Mouse (Mus musculus) left cerebral cortex, adult 8-10 months (tissue): ENCODE measurements around the gene Olfr1342. TPM values are rescaled to one million over a fixed set of nuclear protein-coding genes. Genes with fewer than 3 reads are reported as not detected.

Source experiments
- DNase-seq, 2 experiments: peaks; one replicate each; pipeline ENCODE4 v3.0.0; 2022; ENCODE audit warnings: low spot score in 2 of 2
- total RNA-seq, 4 experiments: library from RNA; stranded (reverse); gene quantifications; 2 replicates each; pipeline ENCODE4 v1.2.4; 2022

The Olfr1342 gene
- total RNA-seq, result not detected

GRCm38 (mm10) chr4:118692412-118692973 is at the start of gene Olfr1342:
TSS of gene Olfr1342 (minus strand) at chr4:118692756.
- no peak for DNase-seq

- no peak for DNase-seq
Observed at GRCm38 (mm10) chr4:118741881-118742280, 49.3 kb upstream of the Olfr1342 start.

GRCm38 (mm10) chr4:118740988-118741698 is 48.6 kb upstream of the Olfr1342 start:
- DNase-seq, result no peak

GRCm38 (mm10) chr4:118739574-118739973 is 47.0 kb upstream of the Olfr1342 start:
- no peak for DNase-seq

- DNase-seq, result no peak
Observed at GRCm38 (mm10) chr4:118731875-118732274, 39.3 kb upstream of the Olfr1342 start, which contains the start of gene Olfr1339. TSS of gene Olfr1339 (plus strand) at chr4:118732175.

GRCm38 (mm10) chr4:118721742-118722483 is 29.4 kb upstream of the Olfr1342 start:
- DNase-seq, result no peak

GRCm38 (mm10) chr4:118719838-118720237 is 27.3 kb upstream of the Olfr1342 start, which contains the start of gene Olfr1340:
TSS of gene Olfr1340 (plus strand) at chr4:118720138.
- DNase-seq, result no peak

- DNase-seq, result no peak
Observed at GRCm38 (mm10) chr4:118711656-118712055, 19.1 kb upstream of the Olfr1342 start.

- DNase-seq, result no peak
Observed at GRCm38 (mm10) chr4:118708086-118708485, 15.5 kb upstream of the Olfr1342 start.

GRCm38 (mm10) chr4:118703223-118703622 is 10.7 kb upstream of the Olfr1342 start, which contains the start of gene Olfr1341:
TSS of gene Olfr1341 (plus strand) at chr4:118703523.
- DNase-seq, result no peak

GRCm38 (mm10) chr4:118693812-118694211 is 1.3 kb upstream of the Olfr1342 start:
- DNase-seq, result no peak

GRCm38 (mm10) chr4:118687086-118687485 is 5.5 kb downstream of the Olfr1342 start:
- DNase-seq, result no peak

GRCm38 (mm10) chr4:118658652-118659051 is 33.9 kb downstream of the Olfr1342 start, which contains the start of gene Olfr62:
TSS of gene Olfr62 (plus strand) at chr4:118658952.
- DNase-seq, result no peak

- peak in 1 of 2 experiments; percentile 27 for DNase-seq
Observed at GRCm38 (mm10) chr4:118645234-118645633, 47.3 kb downstream of the Olfr1342 start.

- no peak for DNase-seq
Observed at GRCm38 (mm10) chr4:118642346-118643190, 50.0 kb downstream of the Olfr1342 start.

Other genes starting within 250 kb of the Olfr1342 start
- gene Mpl, start 235.2 kb downstream of the Olfr1342 start, total RNA-seq, result under 1 TPM; 0.40 to 0.82 (median 0.59) TPM
- 1 to 10 TPM; 6.6 to 9.4 (median 8.3) TPM for gene Tie1, start 202.7 kb downstream of the Olfr1342 start, total RNA-seq
- not detected for gene 2610528J11Rik, start 165.8 kb downstream of the Olfr1342 start, total RNA-seq
- 10 to 100 TPM; 10.0 to 14.0 (median 11.1) TPM for gene Tmem125, start 148.7 kb downstream of the Olfr1342 start, total RNA-seq
- 1 to 10 TPM in 1 of 4 experiments, under 1 TPM in 3; 0.65 to 1.1 (median 0.88) TPM for gene Cfap57, start 72.0 kb downstream of the Olfr1342 start, total RNA-seq
- gene Ebna1bp2, start 72.0 kb downstream of the Olfr1342 start, total RNA-seq, result 10 to 100 TPM; 48.2 to 60.8 (median 56.0) TPM
- gene Olfr62, start 33.8 kb downstream of the Olfr1342 start, total RNA-seq, result not detected
- not detected for gene Olfr1341, start 10.8 kb upstream of the Olfr1342 start, total RNA-seq
- not detected for gene Olfr1340, start 27.4 kb upstream of the Olfr1342 start, total RNA-seq
- gene Olfr1339, start 39.4 kb upstream of the Olfr1342 start, total RNA-seq, result not detected
- not detected for gene Olfr1338, start 66.0 kb upstream of the Olfr1342 start, total RNA-seq
- gene Olfr1337, start 89.8 kb upstream of the Olfr1342 start, total RNA-seq, result not detected
- gene Olfr1335, start 117.2 kb upstream of the Olfr1342 start, total RNA-seq, result not detected
- not detected for gene Olfr1333, start 143.5 kb upstream of the Olfr1342 start, total RNA-seq
- gene Olfr1331, start 171.9 kb upstream of the Olfr1342 start, total RNA-seq, result not detected
- gene Olfr1330, start 195.8 kb upstream of the Olfr1342 start, total RNA-seq, result not detected
- gene Olfr1329, start 224.7 kb upstream of the Olfr1342 start, total RNA-seq, result not detected
- gene Olfr1328, start 245.9 kb upstream of the Olfr1342 start, total RNA-seq, result not detected